Mouse (Mus musculus) spleen, postnatal 4 days (tissue): ENCODE data around the gene Emc8.

Experiments
- DNase-seq, 2 experiments: peaks; one replicate each; pipeline ENCODE4 v3.0.0; 2022; ENCODE audit warnings: low spot score in 2 of 2

Gene Emc8

GRCm38 (mm10) chr8:120642031-120642662 is 26.2 kb downstream of the Emc8 start:
- no peak for DNase-seq

- no peak for DNase-seq
These were observed 27.1 kb downstream of the Emc8 start for GRCm38 (mm10) chr8:120641245-120641644.

GRCm38 (mm10) chr8:120634329-120634839 is 34.0 kb downstream of the Emc8 start:
- DNase-seq, result peak; percentile 23 to 72

GRCm38 (mm10) chr8:120633665-120634271 is 34.6 kb downstream of the Emc8 start:
- no peak for DNase-seq

GRCm38 (mm10) chr8:120632969-120633664 is 35.3 kb downstream of the Emc8 start:
- DNase-seq, result no peak

- DNase-seq, result no peak
These were observed 36.7 kb downstream of the Emc8 start for GRCm38 (mm10) chr8:120631441-120632375.

GRCm38 (mm10) chr8:120630848-120631247 is 37.5 kb downstream of the Emc8 start:
- DNase-seq, result no peak

- DNase-seq, result no peak
These were observed 38.3 kb downstream of the Emc8 start for GRCm38 (mm10) chr8:120630031-120630430.

GRCm38 (mm10) chr8:120627298-120627697 is 41.1 kb downstream of the Emc8 start:
- DNase-seq, result no peak

- DNase-seq, result no peak
These were observed 41.9 kb downstream of the Emc8 start for GRCm38 (mm10) chr8:120626461-120626860.

GRCm38 (mm10) chr8:120623608-120624007 is 44.8 kb downstream of the Emc8 start:
- DNase-seq, result no peak

- DNase-seq, result no peak
These were observed 46.2 kb downstream of the Emc8 start for GRCm38 (mm10) chr8:120622161-120622560.

- no peak for DNase-seq
These were observed 47.9 kb downstream of the Emc8 start for GRCm38 (mm10) chr8:120620441-120620840.

GRCm38 (mm10) chr8:120619235-120620180 is 48.9 kb downstream of the Emc8 start:
- DNase-seq, result no peak

- DNase-seq, result peak; percentile 63 to 89
These were observed 50.3 kb downstream of the Emc8 start for GRCm38 (mm10) chr8:120618110-120618509.

- DNase-seq, result no peak
These were observed 51.4 kb downstream of the Emc8 start for GRCm38 (mm10) chr8:120616663-120617626.

- DNase-seq, result no peak
These were observed 53.9 kb downstream of the Emc8 start for GRCm38 (mm10) chr8:120614491-120614890.

- DNase-seq, result no peak
These were observed 57.5 kb downstream of the Emc8 start for GRCm38 (mm10) chr8:120610824-120611223.

- peak; percentile 78 to 93 for DNase-seq
These were observed 60.5 kb downstream of the Emc8 start for GRCm38 (mm10) chr8:120607885-120608284.
